Mouse (Mus musculus) inflammation-experienced regulatory T-cells, adult 6 months (primary cell): ENCODE measurements around the gene Dolpp1. TPM values are rescaled to one million over a fixed set of nuclear protein-coding genes. Genes with fewer than 3 reads are reported as not detected.

Source experiments
- ATAC-seq: one replicate; pipeline ENCODE4 v1.8.0; 2017
- polyA plus RNA-seq, 3 experiments: library from polyadenylated mRNA; unstranded; fragments of 100-300 nt; shearing (Covaris generic); gene quantifications; one replicate each; pipeline ENCODE4 v1.2.1; 2017

Dolpp1 gene
- 10 to 100 TPM; 17.5 to 21.0 (median 17.7) TPM for polyA plus RNA-seq

DNA sequence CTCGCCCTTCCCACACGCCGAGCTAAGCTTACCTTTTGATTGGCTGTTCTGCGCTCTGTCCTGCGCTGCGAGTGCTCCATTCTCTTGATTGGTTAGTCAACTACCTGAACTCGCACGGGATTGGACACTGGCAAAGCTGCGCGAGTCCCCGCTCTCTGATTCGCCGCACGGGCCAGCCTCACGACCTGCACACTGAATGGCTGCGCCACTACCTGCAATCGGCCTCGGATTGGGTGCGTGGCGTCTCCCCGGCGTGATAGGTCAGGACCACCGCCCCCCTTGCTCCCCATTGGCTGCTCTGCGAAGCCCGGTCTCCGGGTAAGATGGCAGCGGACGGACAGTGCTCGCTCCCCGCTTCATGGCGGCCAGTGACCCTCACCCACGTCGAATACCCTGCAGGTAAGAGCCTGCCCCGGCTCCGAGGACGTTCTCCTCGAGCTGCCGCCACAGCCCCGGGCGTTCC, at the start of gene Dolpp1:
TSS of gene Dolpp1 (plus strand) at position 141 of the 463 bp plus-strand sequence.
- peak; percentile 98 for ATAC-seq

- ATAC-seq = no peak
These were observed 49.5 kb upstream of the Dolpp1 start for GRCm38 (mm10) chr2:30342544-30342943.

DNA sequence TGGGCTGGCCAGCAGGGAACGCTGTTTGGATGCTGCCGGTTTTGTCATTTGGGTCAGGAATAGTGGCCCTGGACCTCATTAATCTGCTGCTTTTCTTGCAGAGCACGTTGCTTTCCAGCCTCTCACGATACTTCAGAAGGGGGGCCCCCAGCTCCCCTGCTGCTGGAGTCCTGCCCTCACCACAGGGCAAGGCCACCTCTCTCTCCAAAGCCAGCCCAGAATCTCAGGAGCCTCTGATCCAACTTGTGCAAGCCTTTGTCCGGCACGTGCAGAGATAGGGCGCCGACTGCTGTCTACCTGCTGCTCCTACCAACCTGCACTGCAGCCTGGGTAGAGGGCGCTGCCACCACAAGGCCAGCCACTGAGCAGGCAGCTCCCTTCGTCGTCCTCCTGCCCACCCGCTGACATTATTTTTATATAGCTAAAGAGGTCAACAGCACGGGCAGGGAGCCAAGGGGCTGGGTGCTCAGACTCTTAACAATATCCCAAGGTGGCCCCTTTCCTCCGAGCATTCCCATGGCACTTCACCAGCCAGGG, 48.4 kb upstream of the Dolpp1 start:
- ATAC-seq = no peak

GRCm38 (mm10) chr2:30345971-30346676, 45.9 kb upstream of the Dolpp1 start:
- no peak for ATAC-seq

GRCm38 (mm10) chr2:30349196-30349595, 42.9 kb upstream of the Dolpp1 start:
- ATAC-seq = no peak

DNA sequence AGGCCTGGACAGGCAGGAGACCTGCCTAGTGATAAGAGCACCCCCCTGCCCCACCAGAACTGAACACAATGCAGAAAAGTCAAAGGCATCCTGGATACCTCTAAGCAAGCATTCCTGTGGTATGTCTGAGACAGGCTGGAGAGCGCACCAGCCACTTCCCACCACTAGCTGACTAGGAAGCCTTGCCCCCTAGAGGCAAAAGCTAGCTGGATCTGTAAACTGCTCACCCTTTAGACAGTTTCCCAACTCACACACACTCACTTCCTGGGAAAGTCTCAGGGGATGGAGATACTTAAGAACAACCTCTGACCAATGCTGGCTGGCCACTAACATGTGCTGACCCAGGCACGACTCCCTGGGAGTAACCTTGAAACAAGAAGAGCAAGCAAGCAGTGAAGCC, 40.9 kb upstream of the Dolpp1 start:
- ATAC-seq = no peak

- no peak for ATAC-seq
These were observed 36.2 kb upstream of the Dolpp1 start for GRCm38 (mm10) chr2:30355861-30356260.

DNA sequence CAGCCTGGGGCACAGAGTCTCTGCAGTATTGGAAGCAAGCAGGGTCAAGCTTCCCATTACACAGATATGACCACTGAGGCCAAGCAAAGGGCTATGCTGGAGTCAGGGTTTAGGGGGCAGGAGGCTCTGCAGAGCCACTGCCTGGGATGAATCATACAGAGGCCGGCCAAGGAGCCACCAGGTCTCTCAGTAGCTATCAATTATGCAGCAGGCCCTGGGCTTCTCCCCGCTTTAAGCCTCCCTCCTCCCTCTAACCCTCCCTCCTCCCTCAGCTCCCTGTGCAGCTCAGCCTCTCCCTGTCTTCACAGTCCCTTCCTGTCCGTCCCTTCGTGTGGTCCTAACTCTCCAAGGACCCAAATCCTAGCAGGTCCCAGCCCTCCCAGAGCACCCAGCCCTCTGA, 35.8 kb upstream of the Dolpp1 start:
- ATAC-seq = no peak

DNA sequence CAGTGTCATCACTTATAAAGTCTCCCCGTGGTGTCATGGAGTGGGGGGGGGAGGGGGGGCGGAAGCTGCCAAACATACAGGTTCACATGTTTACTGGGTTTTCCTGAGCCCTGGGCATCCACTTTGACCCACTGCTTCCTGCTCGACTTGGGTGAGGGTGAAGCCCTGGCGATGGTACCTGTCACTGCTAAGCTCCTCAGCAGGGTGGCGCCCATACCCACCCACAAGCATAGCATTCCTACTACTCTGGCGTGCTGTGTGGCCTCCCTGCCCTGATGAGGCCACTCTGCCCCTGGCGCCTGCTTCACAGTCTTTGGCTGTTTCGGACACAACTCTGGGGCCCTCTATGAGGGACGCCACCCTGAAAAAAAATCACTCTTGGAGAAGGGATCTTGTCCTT, 35.1 kb upstream of the Dolpp1 start:
- no peak for ATAC-seq

GRCm38 (mm10) chr2:30357552-30358510, 34.2 kb upstream of the Dolpp1 start:
- ATAC-seq = no peak

DNA sequence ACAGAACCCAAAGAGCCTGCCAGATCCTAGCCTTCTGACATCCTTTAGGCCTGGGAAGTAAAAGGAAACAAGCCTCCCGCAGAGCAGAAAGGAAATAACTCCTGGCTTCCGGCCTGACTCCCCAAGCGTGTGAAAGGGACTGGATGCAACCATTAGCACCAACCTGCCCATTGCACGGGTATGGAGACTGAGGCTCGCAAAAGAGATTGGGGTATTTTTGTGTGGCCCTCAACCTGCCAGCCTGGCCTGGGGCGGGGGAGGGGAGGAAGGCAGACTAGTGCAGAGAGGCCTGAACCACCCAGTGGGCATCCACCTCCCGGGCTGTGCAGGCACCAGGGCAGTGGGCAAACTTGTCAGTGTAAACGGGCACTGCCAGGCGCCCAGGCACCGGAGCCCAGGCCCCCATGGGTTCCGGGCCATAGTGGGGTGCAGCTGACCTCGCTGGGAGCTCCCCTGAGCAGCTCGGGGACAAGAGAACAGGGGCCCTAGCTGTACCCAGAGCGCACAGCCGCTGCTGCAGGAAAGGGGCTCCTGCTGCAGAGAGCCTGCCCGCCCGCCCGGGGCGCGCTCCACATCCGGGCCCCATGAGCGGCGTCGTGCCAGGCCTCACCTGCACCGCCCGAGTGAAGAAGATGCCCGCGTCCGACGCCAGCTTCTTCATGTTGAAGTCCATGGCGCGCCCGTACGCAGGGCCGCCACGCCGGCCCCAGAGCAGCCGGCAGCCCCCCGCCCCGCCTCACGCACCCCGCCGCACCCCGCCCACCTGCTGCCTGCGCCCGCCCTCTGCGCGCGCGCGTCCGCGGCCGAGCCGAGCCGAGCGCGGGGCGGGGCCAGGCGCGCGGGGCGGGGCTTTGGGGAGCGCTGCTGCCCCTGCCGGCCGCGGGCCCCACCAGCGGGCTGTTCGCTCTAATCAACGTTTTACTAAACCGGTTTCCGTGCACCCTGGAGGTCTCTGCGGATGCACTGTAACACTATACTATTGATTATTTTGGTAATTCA, 33.2 kb upstream of the Dolpp1 start, which contains the start of gene Sh3glb2:
TSS of gene Sh3glb2 (minus strand) at position 805 of the 999 bp plus-strand sequence.
- ATAC-seq = peak; percentile 71

- no peak for ATAC-seq
These were observed 31.4 kb upstream of the Dolpp1 start for GRCm38 (mm10) chr2:30360626-30361025.

DNA sequence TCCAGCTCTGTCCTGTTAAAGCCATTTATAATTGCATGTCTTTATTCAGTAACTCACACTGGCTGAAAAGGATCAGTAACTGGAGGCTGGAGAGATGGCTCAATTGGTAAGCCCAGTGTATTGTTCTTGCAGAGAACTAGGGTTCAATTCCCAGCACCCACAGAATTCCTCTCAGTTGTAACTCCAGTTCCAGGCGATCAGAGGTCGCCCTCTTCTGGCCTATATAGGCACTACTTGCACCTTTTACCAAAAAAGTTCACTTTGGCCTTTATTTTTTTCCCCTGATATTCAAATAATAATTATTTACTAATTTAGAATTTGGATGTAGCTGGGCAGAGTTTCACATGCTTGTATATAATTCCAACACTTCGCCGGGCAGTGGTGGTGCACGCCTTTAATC, 29.2 kb upstream of the Dolpp1 start:
- ATAC-seq = no peak

- ATAC-seq = peak; percentile 99
These were observed 28.0 kb upstream of the Dolpp1 start, which contains the start of gene Miga2 for GRCm38 (mm10) chr2:30363773-30364650. Miga2 (plus strand) TSS chr2:30364233.

GRCm38 (mm10) chr2:30365281-30366069, 26.6 kb upstream of the Dolpp1 start:
- ATAC-seq = no peak

DNA sequence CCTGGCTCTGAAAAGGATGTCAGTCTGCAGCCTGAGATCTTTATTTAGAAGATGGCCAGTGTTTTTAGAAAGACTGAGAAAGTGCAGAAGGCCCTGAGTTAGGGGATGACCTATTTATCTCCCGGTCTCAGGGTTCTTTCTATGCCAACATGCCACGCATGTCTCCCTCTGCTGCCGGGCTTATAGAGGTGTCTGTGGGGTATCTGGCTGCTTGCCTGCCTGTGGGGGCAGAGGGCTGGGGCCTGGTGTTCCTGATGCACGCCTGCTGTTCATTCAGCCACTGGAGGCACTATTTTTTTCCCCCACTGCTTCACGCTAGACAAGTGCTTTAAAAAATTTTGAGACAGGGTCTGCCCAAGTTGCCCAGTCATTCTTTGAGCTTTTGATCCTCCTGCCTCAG, 25.9 kb upstream of the Dolpp1 start:
- no peak for ATAC-seq

GRCm38 (mm10) chr2:30371544-30371943, 20.5 kb upstream of the Dolpp1 start:
- ATAC-seq = no peak

- no peak for ATAC-seq
These were observed 19.3 kb upstream of the Dolpp1 start for GRCm38 (mm10) chr2:30372726-30373125.

DNA sequence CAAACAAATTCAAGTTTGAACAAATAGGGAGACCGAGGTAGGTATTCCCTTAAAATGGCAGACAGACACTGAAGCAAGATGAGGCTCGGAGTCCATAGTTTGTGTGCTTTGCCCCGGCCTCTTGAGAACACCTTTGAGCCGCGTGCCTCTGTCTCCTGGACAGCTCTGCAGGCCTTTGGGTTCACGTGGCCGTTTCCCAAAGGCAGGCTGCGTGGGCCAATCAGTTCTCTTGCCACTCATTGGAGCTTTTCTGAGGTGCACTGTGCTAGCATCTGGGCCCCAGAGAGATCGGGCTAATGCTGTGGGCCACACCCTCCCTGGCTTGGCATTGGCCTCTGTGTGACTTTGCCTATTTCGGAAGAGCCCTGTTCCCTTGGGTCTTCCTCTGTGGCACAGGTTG, 16.2 kb upstream of the Dolpp1 start:
- ATAC-seq = no peak

- ATAC-seq = no peak
These were observed 14.3 kb upstream of the Dolpp1 start for GRCm38 (mm10) chr2:30377721-30378120.
